In genomic region chr2:105153046-105153445, GRCm38 (mm10) we compare ENCODE assay signal across 23 mouse cellular contexts. TPM values are rescaled to one million over a fixed set of nuclear protein-coding genes. Genes with fewer than 3 reads are reported as not detected.
"Had no signal": no experiment of that assay in that cellular context is flagged by ENCODE, and none has a peak within 500 bp of the region (broad histone marks: within the 10 kb centered on the region; RNA-seq: fewer than 3 reads in every experiment).

No protein-coding gene starts in this region.

- H3K4me2 ChIP-seq: limb, embryonic 13.5 days; liver, embryonic 12.5 days; liver, embryonic 15.5 days; midbrain, embryonic 13.5 days; neural tube, embryonic 13.5 days had no signal

- H3K9me3 ChIP-seq: limb, embryonic 10.5 days; limb, embryonic 13.5 days; liver, embryonic 12.5 days; liver, embryonic 15.5 days; megakaryocyte, embryonic 14.5 days; midbrain, embryonic 10.5 days; midbrain, embryonic 13.5 days; neural tube, embryonic 13.5 days had no signal

- H3K27me3 ChIP-seq: limb, embryonic 13.5 days; liver, embryonic 12.5 days; liver, embryonic 15.5 days; megakaryocyte, embryonic 14.5 days; midbrain, embryonic 13.5 days; neural tube, embryonic 13.5 days had no signal

- H3K4me3 ChIP-seq: limb, embryonic 10.5 days; limb, embryonic 13.5 days; liver, embryonic 12.5 days; liver, embryonic 15.5 days; megakaryocyte, embryonic 14.5 days; midbrain, embryonic 10.5 days; midbrain, embryonic 13.5 days; myocyte; neural tube, embryonic 13.5 days had no signal

- H3K4me1 ChIP-seq: limb, embryonic 10.5 days; limb, embryonic 13.5 days; liver, embryonic 12.5 days; liver, embryonic 15.5 days; megakaryocyte, embryonic 14.5 days; midbrain, embryonic 13.5 days; neural tube, embryonic 13.5 days had no signal

- ATAC-seq: liver, embryonic 12.5 days; midbrain, embryonic 13.5 days; midbrain, embryonic 16.5 days had no signal

- H3K36me3 ChIP-seq: limb, embryonic 10.5 days; limb, embryonic 13.5 days; liver, embryonic 12.5 days; liver, embryonic 15.5 days; midbrain, embryonic 10.5 days; midbrain, embryonic 13.5 days; neural tube, embryonic 13.5 days had no signal

- DNase-seq: kidney, adult 8-10 months; kidney, postnatal 14 days; kidney, postnatal 4 days; layer of hippocampus, adult 9-11 months; liver; lung, adult 18-20 months; retina, postnatal 1 day; right cerebral cortex, postnatal 25 days; spleen, adult 18-20 months; thymus, adult 18-20 months; thymus, postnatal 36 days had no signal

- H3K27ac ChIP-seq: limb, embryonic 10.5 days; limb, embryonic 13.5 days; liver, embryonic 12.5 days; liver, embryonic 15.5 days; midbrain, embryonic 10.5 days; midbrain, embryonic 13.5 days; neural tube, embryonic 13.5 days had no signal

- H3K9ac ChIP-seq: limb, embryonic 13.5 days; liver, embryonic 12.5 days; liver, embryonic 15.5 days; midbrain, embryonic 13.5 days; neural tube, embryonic 13.5 days had no signal

RNA-seq across cellular contexts. Expression of gene Wt1, which starts 26.7 kb away (rescaled TPM):
- total RNA-seq: monocyte, adult 5-6 weeks; neutrophil, adult 5-6 weeks had no signal
- polyA plus RNA-seq: midbrain, embryonic 10.5 days; myocyte had no signal
